7 mouse cellular contexts compared by ENCODE assay signal in the genomic region with DNA sequence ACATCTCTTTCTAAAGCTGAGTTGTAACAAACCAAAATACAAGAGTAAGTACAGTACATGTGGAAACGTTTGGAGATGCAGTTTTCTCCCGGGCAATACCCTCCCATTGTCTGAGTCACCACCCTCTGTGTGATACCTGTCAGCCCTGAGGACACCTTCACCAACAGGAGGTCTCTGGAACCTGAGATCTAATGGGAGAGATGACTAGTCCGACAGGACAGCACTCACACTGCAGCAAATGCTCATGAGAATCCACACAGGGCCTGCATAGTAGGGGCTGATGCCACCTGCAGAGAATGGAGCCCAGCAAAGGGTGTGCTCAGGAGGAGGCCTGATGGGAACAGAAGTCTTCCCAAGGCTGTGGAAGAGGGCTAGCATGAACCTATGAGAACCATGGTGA. TPM values are rescaled to one million over a fixed set of nuclear protein-coding genes. Genes with fewer than 3 reads are reported as not detected.
DNase-seq lines count a peak whose midpoint lies in the region; ATAC-seq and TF ChIP-seq lines count a peak whose summit lies in the region.

No protein-coding gene starts in this region.

- H3K4me3 ChIP-seq in liver, adult 2 months (ENCODE audit: insufficient read depth, low read depth, low read length), result no peak overlapping the region
- peak overlapping the region; percentile 62 for H3K4me3 ChIP-seq in embryonic facial prominence, embryonic 15.5 days (replicated peaks)
- H3K4me3 ChIP-seq in intestine, postnatal 0 days (ENCODE audit: low read depth, low read length), result peak overlapping the region; percentile 72
- H3K4me3 ChIP-seq in neural tube, embryonic 14.5 days (ENCODE audit: low read depth, low read length), result peak overlapping the region; percentile 74

- TF ChIP-seq POLR2A in liver, adult 2 months (IDR thresholded peaks at IDR 0.05; ENCODE audit: extremely low read depth, insufficient read depth, low read length), result no peak

- no peak for DNase-seq in liver, adult 2 months (ENCODE audit: extremely low read depth, low read depth, low spot score)
- DNase-seq in liver, result no peak
- no peak for DNase-seq in ovary, adult 18-20 months (ENCODE audit: low spot score)

- 20% methylated on average over 3 of the region's 3 CpGs for WGBS in liver, adult 2 months
- WGBS in embryonic facial prominence, embryonic 15.5 days, result 14% methylated on average over 3 of the region's 3 CpGs
- WGBS in intestine, postnatal 0 days, result 23% methylated on average over 3 of the region's 3 CpGs
- 33% methylated on average over 3 of the region's 3 CpGs for WGBS in neural tube, embryonic 14.5 days

- no peaks in the 10 kb centered on the region for H3K79me2 ChIP-seq in liver, adult 2 months (ENCODE audit: control insufficient read depth, insufficient read depth, low read length)

- no peaks in the 10 kb centered on the region; the same call in 1 of the 2 replicates for H3K36me3 ChIP-seq in liver, adult 2 months (ENCODE audit: control insufficient read depth, insufficient read depth, low read length)
- H3K36me3 ChIP-seq in embryonic facial prominence, embryonic 15.5 days, result 0 out of 2 replicates have a peak, but pooled peaks cover 9% of the 10 kb centered on the region
- H3K36me3 ChIP-seq in intestine, postnatal 0 days (ENCODE audit: control insufficient read depth, insufficient read depth), result peaks cover 5% of the 10 kb centered on the region; the same call in 1 of the 2 replicates
- H3K36me3 ChIP-seq in neural tube, embryonic 14.5 days (ENCODE audit: control insufficient read depth, insufficient read depth, low read length), result 0 out of 2 replicates have a peak, but pooled peaks cover 5% of the 10 kb centered on the region

- no peak for ATAC-seq in embryonic facial prominence, embryonic 15.5 days (ENCODE audit: insufficient number of reproducible peaks, low FRiP score, low TSS enrichment, low read depth)
- no peak for ATAC-seq in intestine, postnatal 0 days
- ATAC-seq in neural tube, embryonic 14.5 days (ENCODE audit: low read depth), result no peak
- ATAC-seq in activated CD4-positive, CD25-positive, alpha-beta regulatory T cell, adult 4 months, result no peak

- H3K9me3 ChIP-seq in embryonic facial prominence, embryonic 15.5 days (replicated peaks), result no peaks in the 10 kb centered on the region
- H3K9me3 ChIP-seq in intestine, postnatal 0 days (ENCODE audit: control insufficient read depth), result no peaks in the 10 kb centered on the region
- H3K9me3 ChIP-seq in neural tube, embryonic 14.5 days (ENCODE audit: control insufficient read depth, low read length), result no peaks in the 10 kb centered on the region

- TF ChIP-seq CTCF in liver, adult 2 months (IDR thresholded peaks at IDR 0.05; ENCODE audit: low read depth, low read length), result no peak
- TF ChIP-seq CTCF in intestine, postnatal 0 days (IDR thresholded peaks at IDR 0.05; ENCODE audit: low read depth), result no peak

- peak overlapping the region; percentile 53 for H3K27ac ChIP-seq in liver, adult 2 months (replicated peaks; ENCODE audit: insufficient read depth, low read depth, low read length)
- H3K27ac ChIP-seq in embryonic facial prominence, embryonic 15.5 days (replicated peaks), result peak overlapping the region; percentile 86
- peak overlapping the region; percentile 92 for H3K27ac ChIP-seq in intestine, postnatal 0 days (ENCODE audit: low read depth, low read length)
- peak overlapping the region; percentile 94 for H3K27ac ChIP-seq in neural tube, embryonic 14.5 days (ENCODE audit: low read depth, low read length)

- H3K27me3 ChIP-seq in liver, adult 2 months (ENCODE audit: control insufficient read depth, insufficient read depth, low read length), result no peaks in the 10 kb centered on the region
- no peaks in the 10 kb centered on the region for H3K27me3 ChIP-seq in embryonic facial prominence, embryonic 15.5 days
- no peaks in the 10 kb centered on the region for H3K27me3 ChIP-seq in intestine, postnatal 0 days (replicated peaks; ENCODE audit: control insufficient read depth, insufficient read depth, low read length)
- no peaks in the 10 kb centered on the region for H3K27me3 ChIP-seq in neural tube, embryonic 14.5 days (ENCODE audit: control insufficient read depth, insufficient read depth, low read length)

- peak overlapping the region; percentile 80 for H3K4me2 ChIP-seq in embryonic facial prominence, embryonic 15.5 days (replicated peaks)
- H3K4me2 ChIP-seq in intestine, postnatal 0 days (replicated peaks; ENCODE audit: low read depth), result peak overlapping the region; percentile 85
- H3K4me2 ChIP-seq in neural tube, embryonic 14.5 days (ENCODE audit: low read depth, low read length), result peak overlapping the region; percentile 64

- no peak overlapping the region for H3K9ac ChIP-seq in liver, adult 2 months (ENCODE audit: low read depth, low read length)
- H3K9ac ChIP-seq in embryonic facial prominence, embryonic 15.5 days, result no peak overlapping the region
- H3K9ac ChIP-seq in intestine, postnatal 0 days (ENCODE audit: low read depth, low read length), result peak overlapping the region; percentile 34; the same call in 1 of the 2 replicates
- peak overlapping the region; percentile 87 for H3K9ac ChIP-seq in neural tube, embryonic 14.5 days (replicated peaks; ENCODE audit: low read depth, low read length)

- H3K4me1 ChIP-seq in liver, adult 2 months (ENCODE audit: control insufficient read depth, insufficient read depth, low read length), result peaks cover 33% of the 10 kb centered on the region
- peaks cover 39% of the 10 kb centered on the region for H3K4me1 ChIP-seq in embryonic facial prominence, embryonic 15.5 days
- H3K4me1 ChIP-seq in intestine, postnatal 0 days (replicated peaks; ENCODE audit: control insufficient read depth, insufficient read depth, low read length), result peaks cover 6% of the 10 kb centered on the region
- H3K4me1 ChIP-seq in neural tube, embryonic 14.5 days (ENCODE audit: control insufficient read depth, insufficient read depth, low read length), result peaks cover 17% of the 10 kb centered on the region

RNA-seq across cellular contexts. Expression of a gene that starts 0.5 kb away (rescaled TPM):
- total RNA-seq in liver, adult 2 months (2014; rRNA removed), result 30.6 and 36.8 TPM in 2 replicates
- polyA plus RNA-seq in liver, adult 2 months (2012; rRNA removed), result 173 and 181 TPM in 2 replicates
- polyA plus RNA-seq in embryonic facial prominence, embryonic 15.5 days (2015; fragmentation: Nextera tagmentation; extraction: Ambion mirVana), result 48.7 and 49.1 TPM in 2 replicates
- polyA plus RNA-seq in intestine, postnatal 0 days (2015; fragmentation: Nextera tagmentation; extraction: Ambion mirVana), result 41.2 and 46.2 TPM in 2 replicates
- polyA plus RNA-seq in neural tube, embryonic 14.5 days (2014; fragmentation: Nextera tagmentation; extraction: Ambion mirVana), result 94.5 and 124 TPM in 2 replicates
- polyA plus RNA-seq in activated CD4-positive, CD25-positive, alpha-beta regulatory T cell, adult 4 months (2017; shearing (Covaris generic)), result 10 to 100 TPM; 72.8 to 74.8 TPM

RNA-seq across cellular contexts. Expression of a gene that starts 4.8 kb away (rescaled TPM):
- total RNA-seq in liver, adult 2 months (2014; rRNA removed), result 0.18 and 0.54 TPM in 2 replicates
- polyA plus RNA-seq in liver, adult 2 months (2012; rRNA removed), result 6.2 and 9.2 TPM in 2 replicates
- 72.8 and 75.5 TPM in 2 replicates for polyA plus RNA-seq in embryonic facial prominence, embryonic 15.5 days (2015; fragmentation: Nextera tagmentation; extraction: Ambion mirVana)
- 2.0 and 2.8 TPM in 2 replicates for polyA plus RNA-seq in intestine, postnatal 0 days (2015; fragmentation: Nextera tagmentation; extraction: Ambion mirVana)
- 1.5 and 2.4 TPM in 2 replicates for polyA plus RNA-seq in neural tube, embryonic 14.5 days (2014; fragmentation: Nextera tagmentation; extraction: Ambion mirVana)
- 1 to 10 TPM; 2.0 to 2.2 TPM for polyA plus RNA-seq in activated CD4-positive, CD25-positive, alpha-beta regulatory T cell, adult 4 months (2017; shearing (Covaris generic))

RNA-seq across cellular contexts. Expression of a gene that starts 8.4 kb away (rescaled TPM):
- total RNA-seq in liver, adult 2 months (2014; rRNA removed), result 7.7 and 8.9 TPM in 2 replicates
- polyA plus RNA-seq in liver, adult 2 months (2012; rRNA removed), result 18.7 and 40.2 TPM in 2 replicates
- 18.7 and 20.8 TPM in 2 replicates for polyA plus RNA-seq in embryonic facial prominence, embryonic 15.5 days (2015; fragmentation: Nextera tagmentation; extraction: Ambion mirVana)
- 1.2 and 2.2 TPM in 2 replicates for polyA plus RNA-seq in intestine, postnatal 0 days (2015; fragmentation: Nextera tagmentation; extraction: Ambion mirVana)
- polyA plus RNA-seq in neural tube, embryonic 14.5 days (2014; fragmentation: Nextera tagmentation; extraction: Ambion mirVana), result 5.6 and 87.6 TPM in 2 replicates
- polyA plus RNA-seq in activated CD4-positive, CD25-positive, alpha-beta regulatory T cell, adult 4 months (2017; shearing (Covaris generic)), result not detected

RNA-seq across cellular contexts. Expression of a gene that starts 32.3 kb away (rescaled TPM):
- total RNA-seq in liver, adult 2 months (2014; rRNA removed), result 0.40 TPM in 1 of 2 replicates, not detected in the other
- 0.25 and 0.27 TPM in 2 replicates for polyA plus RNA-seq in liver, adult 2 months (2012; rRNA removed)
- not detected in 2 replicates for polyA plus RNA-seq in embryonic facial prominence, embryonic 15.5 days (2015; fragmentation: Nextera tagmentation; extraction: Ambion mirVana)
- 0.40 and 0.51 TPM in 2 replicates for polyA plus RNA-seq in intestine, postnatal 0 days (2015; fragmentation: Nextera tagmentation; extraction: Ambion mirVana)
- not detected in 2 replicates for polyA plus RNA-seq in neural tube, embryonic 14.5 days (2014; fragmentation: Nextera tagmentation; extraction: Ambion mirVana)
- polyA plus RNA-seq in activated CD4-positive, CD25-positive, alpha-beta regulatory T cell, adult 4 months (2017; shearing (Covaris generic)), result not detected

RNA-seq across cellular contexts. Expression of a gene that starts 32.9 kb away (rescaled TPM):
- total RNA-seq in liver, adult 2 months (2014; rRNA removed), result 11.1 and 13.4 TPM in 2 replicates
- polyA plus RNA-seq in liver, adult 2 months (2012; rRNA removed), result 40.9 and 48.7 TPM in 2 replicates
- polyA plus RNA-seq in embryonic facial prominence, embryonic 15.5 days (2015; fragmentation: Nextera tagmentation; extraction: Ambion mirVana), result 4.0 and 4.1 TPM in 2 replicates
- 1.1 and 1.3 TPM in 2 replicates for polyA plus RNA-seq in intestine, postnatal 0 days (2015; fragmentation: Nextera tagmentation; extraction: Ambion mirVana)
- polyA plus RNA-seq in neural tube, embryonic 14.5 days (2014; fragmentation: Nextera tagmentation; extraction: Ambion mirVana), result 16.2 and 17.0 TPM in 2 replicates
- 10 to 100 TPM; 32.8 to 41.4 TPM for polyA plus RNA-seq in activated CD4-positive, CD25-positive, alpha-beta regulatory T cell, adult 4 months (2017; shearing (Covaris generic))

Comparison
In these comparisons a context has a peak if more than half of its experiments do, and no peak if none do; other contexts are left out.
1. H3K9ac ChIP-seq: peak in intestine, postnatal 0 days (single experiment) and neural tube, embryonic 14.5 days (single experiment); none in liver, adult 2 months (single experiment) and embryonic facial prominence, embryonic 15.5 days (single experiment).
2. Peak in every context shown above with its lines, with median percentiles within 50 percentile points of each other: H3K27ac ChIP-seq and H3K4me2 ChIP-seq.